Mouse (Mus musculus) midbrain, embryonic 16.5 days (tissue): ENCODE measurements around the gene Ptrh2. TPM values are rescaled to one million over a fixed set of nuclear protein-coding genes. Genes with fewer than 3 reads are reported as not detected.

ENCODE experiments used
- ATAC-seq: fragments of 200-750 bp; cut with Nextera tagmentation; 2 replicates; pipeline ENCODE4 v1.8.0; 2017; ENCODE audit warnings: moderate TSS enrichment
- H3K27ac ChIP-seq: fragments of 300-500 bp; sonication (generic); 2 replicates; pipeline ENCODE4 v1.5.1; 2014; ENCODE audit warnings: mild to moderate bottlenecking, low read length, mixed read lengths
- H3K27me3 ChIP-seq: fragments of 300-500 bp; sonication (generic); 2 replicates; pipeline ENCODE4 v1.6.1; 2014; ENCODE audit warnings: low read depth, low read length, mixed read lengths; ENCODE audit not compliant: control insufficient read depth, insufficient read depth
- H3K36me3 ChIP-seq: fragments of 300-500 bp; sonication (generic); 2 replicates; pipeline ENCODE4 v1.6.1; 2014; ENCODE audit warnings: mild to moderate bottlenecking, low read length, moderate library complexity, mixed read lengths; ENCODE audit not compliant: control insufficient read depth, insufficient read depth
- H3K4me1 ChIP-seq: fragments of 300-500 bp; sonication (generic); 2 replicates; pipeline ENCODE4 v1.6.1; 2014; ENCODE audit warnings: mild to moderate bottlenecking, low read length, mixed read lengths; ENCODE audit not compliant: control insufficient read depth, insufficient read depth
- H3K4me2 ChIP-seq: fragments of 300-500 bp; sonication (generic); 2 replicates; pipeline ENCODE4 v1.6.1; 2014; ENCODE audit warnings: mild to moderate bottlenecking, low read length, mixed read lengths
- H3K4me3 ChIP-seq: fragments of 300-500 bp; sonication (generic); 2 replicates; pipeline ENCODE4 v1.5.1; 2014; ENCODE audit warnings: low read depth, mild to moderate bottlenecking, low read length, moderate library complexity, mixed read lengths
- H3K9ac ChIP-seq: fragments of 300-500 bp; sonication (generic); 2 replicates; pipeline ENCODE4 v1.6.1; 2014; ENCODE audit warnings: low read depth, low read length, mixed read lengths
- H3K9me3 ChIP-seq: fragments of 300-500 bp; sonication (generic); replicated peaks from 2 replicates; pipeline ENCODE4 v1.6.1; 2014; ENCODE audit warnings: mild to moderate bottlenecking, low read length, mixed read lengths; ENCODE audit not compliant: control insufficient read depth, poor library complexity, severe bottlenecking
- WGBS: fragments of 180-500 bp; shearing (Covaris S2); extraction: QIAGEN DNeasy Blood & Tissue Kit; methylation state at CpG from one replicate; pipeline ENCODE4 v1.1.7; 2014; 5-methylcytosine and 5-hydroxymethylcytosine counted together
- polyA plus RNA-seq: library from polyadenylated mRNA; unstranded; fragments of >200 nt; fragmentation: Nextera tagmentation; extraction: Ambion mirVana; gene quantifications from 2 replicates; pipeline ENCODE4 v1.2.1, GENCODE M21; 2015

Gene Ptrh2
- polyA plus RNA-seq, 1 experiment from 2014 or later, result 29.8 TPM

GRCm38 (mm10) chr11:86649542-86649941, 34.2 kb upstream of the Ptrh2 start:
- H3K4me1 ChIP-seq, result peaks cover 3% of the 10 kb centered on the region; the same call in 1 of the 2 replicates
- no peak overlapping the region for H3K27ac ChIP-seq
- H3K36me3 ChIP-seq, result no peaks in the 10 kb centered on the region
- no peak overlapping the region for H3K9ac ChIP-seq
- WGBS, result 83% methylated on average over 1 of the region's 1 CpGs
- no peak for ATAC-seq
- no peak overlapping the region for H3K4me3 ChIP-seq
- no peaks in the 10 kb centered on the region for H3K27me3 ChIP-seq
- H3K4me2 ChIP-seq, result no peak overlapping the region
- H3K9me3 ChIP-seq, result no peaks in the 10 kb centered on the region

GRCm38 (mm10) chr11:86650676-86651075, 33.1 kb upstream of the Ptrh2 start:
- H3K27ac ChIP-seq, result no peak overlapping the region
- H3K4me2 ChIP-seq, result no peak overlapping the region
- no peak for ATAC-seq
- no peaks in the 10 kb centered on the region for H3K27me3 ChIP-seq
- 45% methylated on average over 6 of the region's 6 CpGs for WGBS
- no peaks in the 10 kb centered on the region for H3K9me3 ChIP-seq
- H3K4me1 ChIP-seq, result peaks cover 3% of the 10 kb centered on the region; the same call in 1 of the 2 replicates
- H3K36me3 ChIP-seq, result no peaks in the 10 kb centered on the region
- no peak overlapping the region for H3K4me3 ChIP-seq
- no peak overlapping the region for H3K9ac ChIP-seq

- H3K4me2 ChIP-seq, result no peak overlapping the region
- no peaks in the 10 kb centered on the region for H3K27me3 ChIP-seq
- peaks cover 3% of the 10 kb centered on the region; the same call in 1 of the 2 replicates for H3K4me1 ChIP-seq
- H3K9me3 ChIP-seq, result no peaks in the 10 kb centered on the region
- 93% methylated on average over 4 of the region's 4 CpGs for WGBS
- H3K9ac ChIP-seq, result no peak overlapping the region
- no peak for ATAC-seq
- H3K4me3 ChIP-seq, result no peak overlapping the region
- no peak overlapping the region for H3K27ac ChIP-seq
- no peaks in the 10 kb centered on the region for H3K36me3 ChIP-seq
These were observed 31.2 kb upstream of the Ptrh2 start for GRCm38 (mm10) chr11:86652578-86652979.

- H3K4me3 ChIP-seq, result no peak overlapping the region
- H3K9me3 ChIP-seq, result no peaks in the 10 kb centered on the region
- H3K9ac ChIP-seq, result no peak overlapping the region
- 45% methylated on average over 3 of the region's 3 CpGs for WGBS
- no peak for ATAC-seq
- H3K27me3 ChIP-seq, result no peaks in the 10 kb centered on the region
- H3K36me3 ChIP-seq, result no peaks in the 10 kb centered on the region
- H3K27ac ChIP-seq, result no peak overlapping the region
- peaks cover 3% of the 10 kb centered on the region; the same call in 1 of the 2 replicates for H3K4me1 ChIP-seq
- H3K4me2 ChIP-seq, result no peak overlapping the region
These were observed 30.3 kb upstream of the Ptrh2 start for GRCm38 (mm10) chr11:86653446-86653845.

GRCm38 (mm10) chr11:86654096-86654495, 29.7 kb upstream of the Ptrh2 start:
- H3K4me3 ChIP-seq, result no peak overlapping the region
- no peak overlapping the region for H3K27ac ChIP-seq
- peaks cover 3% of the 10 kb centered on the region; the same call in 1 of the 2 replicates for H3K4me1 ChIP-seq
- no peak for ATAC-seq
- WGBS, result 86% methylated on average over 4 of the region's 4 CpGs
- H3K4me2 ChIP-seq, result no peak overlapping the region
- no peaks in the 10 kb centered on the region for H3K27me3 ChIP-seq
- H3K9me3 ChIP-seq, result no peaks in the 10 kb centered on the region
- H3K36me3 ChIP-seq, result no peaks in the 10 kb centered on the region
- no peak overlapping the region for H3K9ac ChIP-seq

GRCm38 (mm10) chr11:86655671-86656070, 28.1 kb upstream of the Ptrh2 start:
- Histone ChIP-seq H3K9me3 (no peaks in the 10 kb centered on the region), H3K36me3 (no peaks in the 10 kb centered on the region), H3K27ac (no peak overlapping the region), H3K4me2 (no peak overlapping the region), H3K9ac (no peak overlapping the region), H3K27me3 (no peaks in the 10 kb centered on the region), H3K4me3 (no peak overlapping the region), H3K4me1 (peaks cover 3% of the 10 kb centered on the region; the same call in 1 of the 2 replicates)
- ATAC-seq, result no peak
- 86% methylated on average over 1 of the region's 1 CpGs for WGBS

GRCm38 (mm10) chr11:86656849-86657567, 26.8 kb upstream of the Ptrh2 start:
- H3K9me3 ChIP-seq, result no peaks in the 10 kb centered on the region
- no peak overlapping the region for H3K4me2 ChIP-seq
- no peak overlapping the region for H3K9ac ChIP-seq
- H3K36me3 ChIP-seq, result no peaks in the 10 kb centered on the region
- no peaks in the 10 kb centered on the region for H3K27me3 ChIP-seq
- WGBS, result 91% methylated on average over 4 of the region's 4 CpGs
- no peak overlapping the region for H3K27ac ChIP-seq
- H3K4me1 ChIP-seq, result peaks cover 3% of the 10 kb centered on the region; the same call in 1 of the 2 replicates
- no peak for ATAC-seq
- H3K4me3 ChIP-seq, result no peak overlapping the region

GRCm38 (mm10) chr11:86657863-86658262, 25.9 kb upstream of the Ptrh2 start:
- Histone ChIP-seq H3K4me2 (no peak overlapping the region), H3K9me3 (no peaks in the 10 kb centered on the region), H3K4me3 (no peak overlapping the region), H3K4me1 (peaks cover 3% of the 10 kb centered on the region; the same call in 1 of the 2 replicates), H3K27me3 (no peaks in the 10 kb centered on the region), H3K27ac (no peak overlapping the region), H3K36me3 (no peaks in the 10 kb centered on the region), H3K9ac (no peak overlapping the region)
- ATAC-seq, result no peak

- 96% methylated on average over 8 of the region's 8 CpGs for WGBS
- Histone ChIP-seq H3K4me3 (no peak overlapping the region), H3K36me3 (peaks cover 4% of the 10 kb centered on the region), H3K27me3 (no peaks in the 10 kb centered on the region), H3K9ac (no peak overlapping the region), H3K27ac (no peak overlapping the region), H3K9me3 (no peaks in the 10 kb centered on the region), H3K4me2 (no peak overlapping the region), H3K4me1 (no peaks in the 10 kb centered on the region)
- ATAC-seq, result no peak
These were observed 20.5 kb upstream of the Ptrh2 start for GRCm38 (mm10) chr11:86662986-86663895.
